Comparison of ENCODE assay signal across 1 mouse cellular context in the genomic region with DNA sequence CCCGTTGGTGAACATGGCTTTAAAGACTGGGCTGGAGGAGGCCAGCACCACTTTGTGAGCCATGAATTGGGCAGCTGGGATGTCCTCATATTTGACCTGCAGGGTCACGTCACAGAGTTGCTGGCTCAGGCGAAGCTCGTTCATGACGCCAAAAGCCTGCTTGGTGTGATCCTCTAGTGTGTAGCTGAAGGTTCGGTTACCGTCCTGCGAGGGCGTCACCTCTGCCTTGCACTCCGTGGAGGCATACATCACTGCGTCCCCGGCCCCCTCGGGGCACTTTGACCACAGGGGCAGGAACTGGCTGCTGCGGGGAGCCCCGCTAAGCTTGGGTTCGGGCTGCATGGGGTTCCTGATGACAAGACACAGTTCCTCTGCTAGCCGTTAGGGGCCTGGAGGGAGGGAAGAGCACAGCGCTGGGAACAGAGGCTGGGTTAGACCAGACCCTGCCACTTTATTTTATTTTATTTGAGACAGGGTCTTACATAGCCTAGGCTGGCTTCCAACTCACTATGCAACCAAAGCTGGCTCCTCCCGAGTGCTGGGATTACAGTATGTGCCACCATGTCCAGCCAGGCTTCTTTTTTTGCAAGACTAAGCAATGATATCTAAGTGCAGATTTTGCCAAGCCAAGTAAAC.
TF ChIP-seq lines count a peak whose summit lies in the region.

No protein-coding gene starts in this region.

TF ChIP-seq in CH12.LX, 34 proteins besides CTCF, POLR2A, EP300 and RAD21:
- TF ChIP-seq NELFE (IDR thresholded peaks at IDR 0.05; ENCODE audit: low read depth, low read length), result no peak
- no peak for TF ChIP-seq MAZ (IDR thresholded peaks at IDR 0.05; ENCODE audit: low read depth, low read length)
- no peak for TF ChIP-seq UBTF (IDR thresholded peaks at IDR 0.05; ENCODE audit: low read depth, low read length)
- TF ChIP-seq TBP (conservative IDR thresholded peaks at IDR 0.05; ENCODE audit: low read depth, low read length), result no peak
- peak; percentile 78 for TF ChIP-seq SIN3A (IDR thresholded peaks at IDR 0.05; ENCODE audit: low read length)
- no peak for TF ChIP-seq NRF1 (IDR thresholded peaks at IDR 0.05; ENCODE audit: low read depth, low read length)
- TF ChIP-seq USF2 (conservative IDR thresholded peaks at IDR 0.05; ENCODE audit: low read depth, low read length), result no peak
